Mouse (Mus musculus): ENCODE measurements around the gene Pcif1. TPM values are rescaled to one million over a fixed set of nuclear protein-coding genes. Genes with fewer than 3 reads are reported as not detected.
A peak's percentile ranks its signal among the peaks of the same experiment; 100 is the strongest.

The Pcif1 gene
- 46.5 TPM for polyA plus RNA-seq (2012; fragmentation: generic; extraction: Trizol)
- long read RNA-seq, experiment 1, full-length matches to known transcripts: 33 of 47 reads
- long read RNA-seq, experiment 1, partial matches to known transcripts: 6 of 47 reads
- long read RNA-seq, experiment 1, other reads (novel, unspliced or antisense): 8 of 47 reads
- long read RNA-seq, experiment 2, full-length matches to known transcripts: 289 of 329 reads
- long read RNA-seq, experiment 2, partial matches to known transcripts: 26 of 329 reads
- long read RNA-seq, experiment 2, other reads (novel, unspliced or antisense): 14 of 329 reads

DNA sequence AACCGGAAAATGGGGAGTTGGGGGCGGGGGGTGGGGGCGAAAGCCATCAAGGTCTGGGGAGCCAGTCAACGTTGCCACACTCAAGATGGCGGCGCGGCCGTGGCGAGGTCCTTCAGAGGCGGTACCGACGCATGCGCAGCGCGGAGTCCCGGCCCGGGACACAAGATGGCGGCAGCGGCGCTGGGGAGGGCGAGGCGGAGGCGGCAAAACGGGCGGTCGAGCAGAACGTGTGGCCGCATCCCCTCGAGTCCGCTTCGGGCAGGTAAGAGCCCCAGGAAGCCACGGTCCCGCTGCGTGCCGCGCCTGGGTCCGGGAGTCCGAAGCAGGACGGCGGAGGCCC lies at the start of gene Pcif1:
Pcif1 (plus strand) TSS at position 77 of the 340 bp plus-strand sequence.
- Histone ChIP-seq H3K4me3 (ENCODE audit: insufficient read depth, poor library complexity, severe bottlenecking) (peak within 1 kb of the TSS; percentile 97), H3K36me3 (ENCODE audit: control insufficient read depth, insufficient read depth) (peaks cover 19% of the 10 kb centered on the region), H3K79me2 (ENCODE audit: control insufficient read depth, insufficient read depth) (peaks cover 48% of the 10 kb centered on the region), H3K79me3 (ENCODE audit: low read depth) (peaks cover 35% of the 10 kb centered on the region), H3ac (ENCODE audit: control insufficient read depth, insufficient read length, low read depth) (peak within 1 kb of the TSS; percentile 98), H3K27me3 (ENCODE audit: control insufficient read depth, insufficient read depth, insufficient read length) (no peaks in the 10 kb centered on the region)
- TF ChIP-seq MYOG (IDR thresholded peaks at IDR 0.05; ENCODE audit: control insufficient read depth, extremely low read depth, insufficient read length): no peak
- peak; percentile 48 for TF ChIP-seq MAX (IDR thresholded peaks at IDR 0.05)
- TF ChIP-seq CTCF (IDR thresholded peaks at IDR 0.05; ENCODE audit: control insufficient read depth, insufficient read depth, insufficient read length): no peak
- TF ChIP-seq CEBPB (IDR thresholded peaks at IDR 0.05; ENCODE audit: low read depth): no peak

DNA sequence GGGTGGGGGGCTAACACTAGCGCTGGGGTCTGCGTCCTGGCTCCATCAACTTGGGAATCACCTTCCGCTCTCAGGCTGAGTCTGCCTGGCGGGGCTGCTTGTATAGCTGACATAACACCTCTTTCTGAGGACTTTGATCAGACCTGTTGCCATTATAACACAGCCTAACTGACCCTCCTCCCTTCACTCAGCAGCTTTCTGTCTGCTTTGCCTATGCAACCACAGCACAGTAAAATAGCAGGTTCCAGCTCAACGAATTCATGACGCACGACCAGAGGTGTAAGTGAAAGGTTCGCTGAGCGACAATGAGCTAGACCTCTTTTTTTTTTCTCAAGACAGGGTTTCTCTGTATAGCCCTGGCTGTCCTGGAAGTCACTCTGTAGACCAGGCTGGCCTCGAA lies 48.1 kb upstream of the Pcif1 start:
- H3K79me3 ChIP-seq (ENCODE audit: low read depth): peaks cover 8% of the 10 kb centered on the region
- H3K4me3 ChIP-seq (ENCODE audit: insufficient read depth, poor library complexity, severe bottlenecking): no peak overlapping the region
- H3K27me3 ChIP-seq (ENCODE audit: control insufficient read depth, insufficient read depth, insufficient read length): no peaks in the 10 kb centered on the region
- H3K79me2 ChIP-seq (ENCODE audit: control insufficient read depth, insufficient read depth): peaks cover 27% of the 10 kb centered on the region
- peaks cover 17% of the 10 kb centered on the region for H3K36me3 ChIP-seq (ENCODE audit: control insufficient read depth, insufficient read depth)
- no peak overlapping the region for H3ac ChIP-seq (ENCODE audit: control insufficient read depth, insufficient read length, low read depth)
- no peak for TF ChIP-seq MAX (IDR thresholded peaks at IDR 0.05)
- TF ChIP-seq FOSL1 (IDR thresholded peaks at IDR 0.05; ENCODE audit: insufficient read depth, low read length, poor library complexity, severe bottlenecking): no peak
- no peak for TF ChIP-seq MYOD1 (IDR thresholded peaks at IDR 0.05; ENCODE audit: control insufficient read depth, insufficient read length, low read depth)
- TF ChIP-seq USF1 (IDR thresholded peaks at IDR 0.05; ENCODE audit: low read depth): no peak
- TF ChIP-seq MYOG (IDR thresholded peaks at IDR 0.05; ENCODE audit: control insufficient read depth, extremely low read depth, insufficient read length): no peak
- no peak for TF ChIP-seq CTCF (IDR thresholded peaks at IDR 0.05; ENCODE audit: control insufficient read depth, insufficient read depth, insufficient read length)
- TF ChIP-seq CEBPB (IDR thresholded peaks at IDR 0.05; ENCODE audit: low read depth): no peak

- H3K79me2 ChIP-seq (ENCODE audit: control insufficient read depth, insufficient read depth): peaks cover 20% of the 10 kb centered on the region
- peaks cover 8% of the 10 kb centered on the region for H3K79me3 ChIP-seq (ENCODE audit: low read depth)
- TF ChIP-seq CEBPB (IDR thresholded peaks at IDR 0.05; ENCODE audit: low read depth) (no peak), MAX (IDR thresholded peaks at IDR 0.05) (no peak), FOSL1 (IDR thresholded peaks at IDR 0.05; ENCODE audit: insufficient read depth, low read length, poor library complexity, severe bottlenecking) (no peak), USF1 (IDR thresholded peaks at IDR 0.05; ENCODE audit: low read depth) (no peak), CTCF (IDR thresholded peaks at IDR 0.05; ENCODE audit: control insufficient read depth, insufficient read depth, insufficient read length) (no peak), MYOG (IDR thresholded peaks at IDR 0.05; ENCODE audit: control insufficient read depth, extremely low read depth, insufficient read length) (no peak), MYOD1 (IDR thresholded peaks at IDR 0.05; ENCODE audit: control insufficient read depth, insufficient read length, low read depth) (no peak)
- H3K4me3 ChIP-seq (ENCODE audit: insufficient read depth, poor library complexity, severe bottlenecking): peak overlapping the region; percentile 60
- H3K27me3 ChIP-seq (ENCODE audit: control insufficient read depth, insufficient read depth, insufficient read length): no peaks in the 10 kb centered on the region
- peaks cover 10% of the 10 kb centered on the region for H3K36me3 ChIP-seq (ENCODE audit: control insufficient read depth, insufficient read depth)
- peak overlapping the region; percentile 86 for H3ac ChIP-seq (ENCODE audit: control insufficient read depth, insufficient read length, low read depth)
Measured at GRCm38 (mm10) chr2:164832032-164832747, 46.9 kb upstream of the Pcif1 start.

GRCm38 (mm10) chr2:164832748-164833301 lies 46.3 kb upstream of the Pcif1 start, which contains the start of gene Ctsa:
Gene Ctsa, plus strand, starts transcription at chr2:164832873.
- H3K79me2 ChIP-seq (ENCODE audit: control insufficient read depth, insufficient read depth): peaks cover 20% of the 10 kb centered on the region
- peak within 1 kb of the TSS; percentile 60 for H3K4me3 ChIP-seq (ENCODE audit: insufficient read depth, poor library complexity, severe bottlenecking)
- no peaks in the 10 kb centered on the region for H3K27me3 ChIP-seq (ENCODE audit: control insufficient read depth, insufficient read depth, insufficient read length)
- H3K79me3 ChIP-seq (ENCODE audit: low read depth): peaks cover 8% of the 10 kb centered on the region
- TF ChIP-seq CTCF (IDR thresholded peaks at IDR 0.05; ENCODE audit: control insufficient read depth, insufficient read depth, insufficient read length) (peak; percentile 72), MYOD1 (IDR thresholded peaks at IDR 0.05; ENCODE audit: control insufficient read depth, insufficient read length, low read depth) (no peak)
- H3K36me3 ChIP-seq (ENCODE audit: control insufficient read depth, insufficient read depth): peaks cover 6% of the 10 kb centered on the region
- peak within 1 kb of the TSS; percentile 86 for H3ac ChIP-seq (ENCODE audit: control insufficient read depth, insufficient read length, low read depth)

- H3K79me3 ChIP-seq (ENCODE audit: low read depth): peaks cover 8% of the 10 kb centered on the region
- peak within 1 kb of the TSS; percentile 60 for H3K4me3 ChIP-seq (ENCODE audit: insufficient read depth, poor library complexity, severe bottlenecking)
- H3ac ChIP-seq (ENCODE audit: control insufficient read depth, insufficient read length, low read depth): peak within 1 kb of the TSS; percentile 86
- peaks cover 10% of the 10 kb centered on the region for H3K36me3 ChIP-seq (ENCODE audit: control insufficient read depth, insufficient read depth)
- H3K79me2 ChIP-seq (ENCODE audit: control insufficient read depth, insufficient read depth): peaks cover 20% of the 10 kb centered on the region
- H3K27me3 ChIP-seq (ENCODE audit: control insufficient read depth, insufficient read depth, insufficient read length): no peaks in the 10 kb centered on the region
- TF ChIP-seq MAX (IDR thresholded peaks at IDR 0.05) (peak; percentile 92), CTCF (IDR thresholded peaks at IDR 0.05; ENCODE audit: control insufficient read depth, insufficient read depth, insufficient read length) (no peak), USF1 (IDR thresholded peaks at IDR 0.05; ENCODE audit: low read depth) (peak; percentile 100), MYOD1 (IDR thresholded peaks at IDR 0.05; ENCODE audit: control insufficient read depth, insufficient read length, low read depth) (no peak), CEBPB (IDR thresholded peaks at IDR 0.05; ENCODE audit: low read depth) (no peak), FOSL1 (IDR thresholded peaks at IDR 0.05; ENCODE audit: insufficient read depth, low read length, poor library complexity, severe bottlenecking) (no peak)
Measured at GRCm38 (mm10) chr2:164833314-164833959, 45.7 kb upstream of the Pcif1 start, which contains the start of gene Neurl2. Gene Neurl2, minus strand, starts transcription at chr2:164833456.

Data from C2C12 (cell line).